Mouse (Mus musculus): ENCODE data around the gene Fbxo44. TPM values are rescaled to one million over a fixed set of nuclear protein-coding genes. Genes with fewer than 3 reads are reported as not detected.
"Not testable (repeated sequence)": the region's sequence is repeated elsewhere in the genome, so short reads cannot be mapped to it uniquely, and the experiment has no call there.

Fbxo44 gene
- polyA plus RNA-seq, 1 experiment from 2014 or later: 80.6 TPM

GRCm38 (mm10) chr4:148177716-148178115, 17.4 kb upstream of the Fbxo44 start:
- no peak for ATAC-seq (ENCODE audit: low FRiP score)
- no peak overlapping the region for H3K4me2 ChIP-seq (replicated peaks)

GRCm38 (mm10) chr4:148176603-148177002, 16.3 kb upstream of the Fbxo44 start:
- H3K4me2 ChIP-seq (replicated peaks); H3K9me3 ChIP-seq (replicated peaks); H3K36me3 ChIP-seq; H3K27ac ChIP-seq; H3K4me3 ChIP-seq; H3K9ac ChIP-seq; ATAC-seq (ENCODE audit: low FRiP score): not testable (repeated sequence)
- H3K27me3 ChIP-seq: peaks cover 50% of the 10 kb centered on the region
- peaks cover 22% of the 10 kb centered on the region for H3K4me1 ChIP-seq
- 71% methylated on average over 5 of the region's 6 CpGs for WGBS

More at GRCm38 (mm10) chr4:148177716-148178115, 17.4 kb upstream of the Fbxo44 start:
- Histone ChIP-seq H3K27ac (no peak overlapping the region; the same call in 1 of the 2 replicates), H3K36me3 (no peaks in the 10 kb centered on the region), H3K9ac (no peak overlapping the region), H3K4me3 (no peak overlapping the region), H3K4me1 (peaks cover 26% of the 10 kb centered on the region), H3K9me3 (replicated peaks) (no peaks in the 10 kb centered on the region), H3K27me3 (peaks cover 43% of the 10 kb centered on the region)

GRCm38 (mm10) chr4:148174495-148174862, 14.2 kb upstream of the Fbxo44 start:
- Histone ChIP-seq H3K4me2 (replicated peaks) (peak overlapping the region; percentile 44), H3K4me1 (peaks cover 22% of the 10 kb centered on the region), H3K27ac (peak overlapping the region; percentile 79), H3K9ac (no peak overlapping the region), H3K27me3 (peaks cover 65% of the 10 kb centered on the region), H3K9me3 (replicated peaks) (no peaks in the 10 kb centered on the region), H3K4me3 (no peak overlapping the region), H3K36me3 (no peaks in the 10 kb centered on the region)
- 12% methylated on average over 12 of the region's 12 CpGs for WGBS
- no peak for ATAC-seq (ENCODE audit: low FRiP score)

- H3K36me3 ChIP-seq: no peaks in the 10 kb centered on the region
- H3K27ac ChIP-seq: peak overlapping the region; percentile 79
- peak overlapping the region; percentile 44 for H3K4me2 ChIP-seq (replicated peaks)
- no peaks in the 10 kb centered on the region for H3K9me3 ChIP-seq (replicated peaks)
- peaks cover 22% of the 10 kb centered on the region for H3K4me1 ChIP-seq
- H3K9ac ChIP-seq: no peak overlapping the region; the same call in 1 of the 2 replicates
- peak overlapping the region; percentile 5; the same call in 1 of the 2 replicates for H3K4me3 ChIP-seq
- H3K27me3 ChIP-seq: peaks cover 68% of the 10 kb centered on the region
- ATAC-seq (ENCODE audit: low FRiP score): peak; percentile 72
- under 1% methylated on average over 30 of the region's 30 CpGs for WGBS
Observed at GRCm38 (mm10) chr4:148173811-148174494, 13.7 kb upstream of the Fbxo44 start.

DNA sequence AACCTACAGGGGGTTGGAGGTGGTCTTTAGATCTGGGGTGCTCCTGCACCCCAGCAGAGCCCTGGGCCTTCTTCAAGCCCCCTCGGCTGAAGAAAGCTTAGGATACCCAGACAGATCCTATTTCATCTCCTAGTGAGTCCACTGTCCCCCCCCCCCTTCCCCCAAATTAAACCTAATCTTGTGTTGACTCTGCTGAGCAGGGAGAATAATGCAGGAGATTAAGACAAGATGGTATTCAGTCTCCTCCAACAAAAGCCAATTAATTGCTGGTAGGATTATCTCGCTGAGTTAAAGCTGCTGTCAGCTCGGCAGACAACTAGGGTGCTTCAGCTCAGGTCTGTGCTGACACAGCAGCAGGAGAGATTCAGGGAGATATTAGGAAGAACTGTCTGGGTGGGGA, 11.0 kb upstream of the Fbxo44 start:
- no peaks in the 10 kb centered on the region for H3K9me3 ChIP-seq (replicated peaks)
- WGBS: 51% methylated on average over 3 of the region's 3 CpGs
- no peak overlapping the region for H3K27ac ChIP-seq
- peaks cover 71% of the 10 kb centered on the region for H3K27me3 ChIP-seq
- H3K36me3 ChIP-seq: no peaks in the 10 kb centered on the region
- no peak overlapping the region for H3K9ac ChIP-seq
- peaks cover 25% of the 10 kb centered on the region for H3K4me1 ChIP-seq
- no peak for ATAC-seq (ENCODE audit: low FRiP score)
- no peak overlapping the region for H3K4me3 ChIP-seq
- H3K4me2 ChIP-seq (replicated peaks): no peak overlapping the region

DNA sequence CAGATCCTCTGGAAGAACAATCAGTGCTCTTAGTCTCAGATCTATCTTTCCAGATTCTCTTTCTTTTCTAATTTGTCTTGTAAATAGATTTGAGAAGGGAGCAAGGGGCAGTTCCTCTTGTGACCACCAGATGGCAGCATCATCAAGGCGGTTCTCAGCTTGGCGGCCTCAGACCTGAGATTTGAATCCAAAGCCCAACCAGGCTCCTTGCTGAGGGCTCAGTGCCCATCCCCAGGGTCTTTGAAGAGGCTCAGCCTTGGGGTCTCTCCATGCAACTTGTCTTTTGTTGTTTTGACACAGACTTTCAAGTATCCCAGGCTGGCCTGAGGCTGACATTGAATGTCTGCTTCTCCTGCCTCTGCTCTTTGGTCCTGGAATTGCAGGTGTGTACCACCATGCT, 10.6 kb upstream of the Fbxo44 start:
- no peak overlapping the region for H3K4me3 ChIP-seq
- no peaks in the 10 kb centered on the region for H3K36me3 ChIP-seq
- H3K27me3 ChIP-seq: peaks cover 71% of the 10 kb centered on the region
- H3K9ac ChIP-seq: no peak overlapping the region
- peaks cover 25% of the 10 kb centered on the region for H3K4me1 ChIP-seq
- no peak for ATAC-seq (ENCODE audit: low FRiP score)
- 3% methylated on average over 2 of the region's 2 CpGs for WGBS
- no peak overlapping the region for H3K27ac ChIP-seq
- no peaks in the 10 kb centered on the region for H3K9me3 ChIP-seq (replicated peaks)
- no peak overlapping the region for H3K4me2 ChIP-seq (replicated peaks)

GRCm38 (mm10) chr4:148169586-148169985, 9.3 kb upstream of the Fbxo44 start:
- Histone ChIP-seq H3K27ac (no peak overlapping the region), H3K9me3 (replicated peaks) (no peaks in the 10 kb centered on the region), H3K4me2 (replicated peaks) (no peak overlapping the region), H3K36me3 (no peaks in the 10 kb centered on the region), H3K9ac (0 out of 2 replicates have a peak overlapping the region, but pooled peaks have one; percentile 13), H3K27me3 (peaks cover 71% of the 10 kb centered on the region), H3K4me1 (peaks cover 29% of the 10 kb centered on the region), H3K4me3 (no peak overlapping the region)
- no peak for ATAC-seq (ENCODE audit: low FRiP score)
- 25% methylated on average over 15 of the region's 15 CpGs for WGBS

DNA sequence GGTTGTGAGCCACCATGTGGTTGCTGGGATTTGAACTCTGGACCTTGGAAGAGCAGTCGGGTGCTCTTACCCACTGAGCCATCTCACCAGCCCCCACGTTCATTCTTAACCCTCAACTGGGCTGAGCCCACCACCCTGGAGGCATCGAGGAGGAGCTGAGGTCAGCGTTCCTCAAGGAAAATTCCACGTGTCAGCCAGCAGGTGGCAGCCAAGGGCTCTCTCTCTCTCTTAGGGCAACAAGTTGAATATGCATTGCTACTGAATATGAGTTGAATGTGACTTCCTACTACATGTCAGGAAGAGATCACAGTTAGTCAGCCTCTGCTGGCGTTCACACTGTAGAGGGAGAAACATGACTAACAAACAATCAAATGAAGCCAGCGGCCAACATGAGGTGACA, 8.0 kb upstream of the Fbxo44 start:
- no peak overlapping the region for H3K4me3 ChIP-seq
- no peak for ATAC-seq (ENCODE audit: low FRiP score)
- no peak overlapping the region for H3K9ac ChIP-seq
- no peaks in the 10 kb centered on the region for H3K36me3 ChIP-seq
- peaks cover 31% of the 10 kb centered on the region for H3K4me1 ChIP-seq
- no peaks in the 10 kb centered on the region for H3K9me3 ChIP-seq (replicated peaks)
- H3K27ac ChIP-seq: no peak overlapping the region
- no peak overlapping the region for H3K4me2 ChIP-seq (replicated peaks)
- WGBS: 29% methylated on average over 7 of the region's 7 CpGs
- peaks cover 76% of the 10 kb centered on the region for H3K27me3 ChIP-seq

DNA sequence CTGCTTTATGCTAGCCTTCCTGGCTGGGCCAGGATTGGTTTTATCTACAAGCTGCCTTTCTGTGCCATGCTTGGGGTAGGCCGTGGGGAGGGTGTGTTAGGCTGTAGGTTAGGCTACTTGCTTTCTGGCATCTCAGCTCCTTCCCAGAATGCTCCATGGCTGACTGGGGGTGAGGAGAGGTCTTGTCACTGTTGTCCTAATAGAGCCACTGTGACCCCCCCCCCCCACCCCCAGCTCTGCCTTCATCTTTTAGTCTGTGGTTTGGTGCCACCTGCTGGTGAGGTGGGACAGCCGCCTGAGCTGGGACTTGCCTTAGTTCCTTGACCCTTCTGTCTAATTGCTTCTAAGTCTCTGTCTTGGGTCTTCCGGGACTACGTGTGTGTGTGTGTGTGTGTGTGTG, 6.7 kb upstream of the Fbxo44 start:
- 18% methylated on average over 4 of the region's 4 CpGs for WGBS
- Histone ChIP-seq H3K27me3 (peaks cover 77% of the 10 kb centered on the region), H3K36me3 (no peaks in the 10 kb centered on the region), H3K4me2 (replicated peaks) (peak overlapping the region; percentile 29), H3K9ac (peak overlapping the region; percentile 38; the same call in 1 of the 2 replicates), H3K4me1 (peaks cover 31% of the 10 kb centered on the region), H3K4me3 (no peak overlapping the region), H3K27ac (no peak overlapping the region), H3K9me3 (replicated peaks) (no peaks in the 10 kb centered on the region)
- ATAC-seq (ENCODE audit: low FRiP score): no peak

DNA sequence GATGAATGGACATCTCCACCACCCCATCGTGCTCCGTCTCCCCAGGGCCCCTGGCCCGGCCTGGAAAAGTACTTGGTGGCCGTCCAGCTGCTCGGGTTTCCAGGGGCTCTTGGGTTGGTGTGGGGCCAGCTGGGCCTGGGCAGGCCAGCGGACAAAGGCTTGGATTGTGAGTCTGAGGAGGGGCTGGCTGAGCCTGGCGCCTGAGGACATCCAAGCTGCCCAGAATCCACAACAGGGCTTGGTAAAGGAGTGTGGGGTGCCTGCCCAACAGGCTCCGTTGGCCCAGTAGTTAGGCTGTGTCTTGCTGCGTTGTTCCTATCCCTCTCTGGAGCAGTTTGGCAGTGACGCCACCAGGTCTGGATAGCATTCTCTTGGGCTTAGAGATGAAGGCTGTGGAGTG, 6.1 kb upstream of the Fbxo44 start:
- Histone ChIP-seq H3K27ac (no peak overlapping the region), H3K9me3 (replicated peaks) (no peaks in the 10 kb centered on the region), H3K4me3 (no peak overlapping the region), H3K4me1 (peaks cover 32% of the 10 kb centered on the region), H3K9ac (peak overlapping the region; percentile 38), H3K27me3 (peaks cover 78% of the 10 kb centered on the region), H3K4me2 (replicated peaks) (peak overlapping the region; percentile 29), H3K36me3 (no peaks in the 10 kb centered on the region)
- WGBS: 2% methylated on average over 10 of the region's 10 CpGs
- peak; percentile 32; the same call in 1 of the 2 replicates for ATAC-seq (ENCODE audit: low FRiP score)

DNA sequence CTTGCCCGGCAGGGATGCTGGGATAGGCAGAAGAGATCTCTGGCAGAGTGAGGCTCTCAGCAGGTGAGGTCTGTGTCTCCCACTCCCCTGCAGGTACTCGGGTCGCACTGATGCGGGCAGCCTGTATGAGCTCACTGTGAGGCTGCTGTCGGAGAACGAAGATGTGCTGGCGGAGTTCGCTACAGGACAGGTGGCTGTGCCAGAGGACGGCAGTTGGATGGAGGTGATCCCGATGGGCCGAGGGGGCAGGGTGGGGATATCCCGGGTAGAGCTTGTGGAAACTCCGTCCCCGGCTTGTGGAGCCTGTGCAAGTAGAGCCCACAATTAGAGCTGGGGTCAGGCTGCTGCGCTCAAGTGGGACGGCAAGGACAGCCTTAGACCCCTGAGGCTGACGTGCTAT, 5.3 kb upstream of the Fbxo44 start:
- Histone ChIP-seq H3K4me2 (replicated peaks) (no peak overlapping the region), H3K9ac (no peak overlapping the region), H3K27me3 (peaks cover 82% of the 10 kb centered on the region), H3K27ac (no peak overlapping the region), H3K36me3 (no peaks in the 10 kb centered on the region), H3K9me3 (replicated peaks) (no peaks in the 10 kb centered on the region), H3K4me3 (no peak overlapping the region), H3K4me1 (peaks cover 41% of the 10 kb centered on the region)
- 7% methylated on average over 17 of the region's 17 CpGs for WGBS
- ATAC-seq (ENCODE audit: low FRiP score): no peak

DNA sequence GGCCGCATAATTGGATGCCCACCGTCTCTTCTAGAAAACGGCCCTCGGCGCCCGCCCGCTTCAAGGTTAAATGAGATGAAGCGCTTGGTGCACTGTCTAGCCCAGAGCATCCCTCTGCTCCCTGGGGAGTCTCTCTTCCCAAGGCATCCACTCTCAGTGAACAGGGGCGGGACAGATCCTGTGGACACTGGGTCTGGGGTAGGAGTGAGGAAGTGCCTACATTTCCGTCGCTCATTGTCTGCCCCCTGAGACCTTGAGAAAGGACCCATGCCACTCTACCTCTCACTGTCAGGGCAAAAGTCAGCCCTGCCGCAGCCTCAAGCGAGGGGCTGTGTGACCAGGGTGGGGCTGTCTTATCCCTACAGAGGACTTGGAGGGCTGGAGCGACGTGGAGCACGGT, 4.2 kb upstream of the Fbxo44 start:
- Histone ChIP-seq H3K27me3 (peaks cover 76% of the 10 kb centered on the region), H3K36me3 (no peaks in the 10 kb centered on the region), H3K4me2 (replicated peaks) (peak overlapping the region; percentile 50), H3K9me3 (replicated peaks) (no peaks in the 10 kb centered on the region), H3K4me1 (peaks cover 45% of the 10 kb centered on the region), H3K4me3 (peak overlapping the region; percentile 27), H3K9ac (no peak overlapping the region), H3K27ac (no peak overlapping the region)
- no peak for ATAC-seq (ENCODE audit: low FRiP score)
- WGBS: under 1% methylated on average over 16 of the region's 16 CpGs

- Histone ChIP-seq H3K9me3 (replicated peaks) (no peaks in the 10 kb centered on the region), H3K27ac (no peak overlapping the region), H3K4me2 (replicated peaks) (peak overlapping the region; percentile 50), H3K9ac (0 out of 2 replicates have a peak overlapping the region, but pooled peaks have one; percentile 43), H3K36me3 (no peaks in the 10 kb centered on the region), H3K4me1 (peaks cover 46% of the 10 kb centered on the region), H3K4me3 (peak overlapping the region; percentile 27), H3K27me3 (peaks cover 74% of the 10 kb centered on the region)
- WGBS: under 1% methylated on average over 29 of the region's 29 CpGs
- ATAC-seq (ENCODE audit: low FRiP score): no peak
Observed at GRCm38 (mm10) chr4:148164002-148164439, 3.7 kb upstream of the Fbxo44 start.

All from hindbrain, embryonic 12.5 days (tissue).